Mouse (Mus musculus) pancreas, adult 10 weeks (tissue): ENCODE measurements around the gene Col9a3. TPM values are rescaled to one million over a fixed set of nuclear protein-coding genes. Genes with fewer than 3 reads are reported as not detected.

Experiments
- polyA plus RNA-seq: library from polyadenylated mRNA; stranded (reverse); fragments of 350-450 nt; fragmentation: Illumina TruSeq; extraction: RNeasy Lipid Tissue Mini Kit (QIAGEN cat#74804); gene quantifications from one replicate; pipeline ENCODE4 v1.2.3, GENCODE M21; 2015; ENCODE audit warnings: low read depth, low replicate concordance; ENCODE audit not compliant: insufficient read depth

Col9a3 gene
- 3.4 TPM for polyA plus RNA-seq

GRCm38 (mm10) chr2:180597490-180597889, at the start of gene Col9a3:
TSS of gene Col9a3 (plus strand) at chr2:180597790.

GRCm38 (mm10) chr2:180581002-180581401, 16.6 kb upstream of the Col9a3 start, which contains the start of gene Mrgbp:
TSS of gene Mrgbp (plus strand) at chr2:180581304.

DNA sequence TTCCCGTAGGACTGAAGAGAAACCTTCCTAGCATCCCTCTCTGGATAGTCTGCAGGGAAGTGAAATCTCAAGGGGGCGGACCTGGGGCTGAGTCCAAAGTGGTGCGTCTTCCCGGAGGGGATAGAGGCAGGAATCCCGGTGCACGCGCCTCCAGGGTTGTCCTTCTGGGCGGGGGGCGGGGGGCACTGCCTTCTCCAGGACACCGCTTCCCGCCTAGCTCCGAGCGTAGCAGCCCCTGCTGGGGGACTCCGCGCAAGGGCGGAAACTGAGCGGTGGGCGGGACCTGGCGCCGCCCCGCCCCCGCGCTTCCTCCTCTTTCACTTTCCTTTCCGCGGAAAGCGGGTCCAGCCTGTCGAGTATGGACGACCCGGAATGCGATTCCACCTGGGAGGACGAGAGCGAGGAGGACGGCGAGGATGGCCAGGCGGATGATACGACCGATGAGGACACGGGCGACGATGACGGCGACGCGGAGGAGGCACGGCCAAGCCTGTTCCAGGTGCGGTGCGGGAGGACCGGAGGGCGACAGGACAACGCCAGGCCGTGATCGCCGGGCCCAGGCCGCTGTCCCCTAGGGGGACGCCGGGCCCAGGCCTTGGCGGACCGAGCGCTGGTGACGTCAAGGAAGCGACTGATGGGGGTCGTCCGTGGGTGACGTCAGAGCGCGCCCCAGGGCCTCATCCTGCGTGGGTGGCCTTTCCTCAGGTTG, 8.3 kb upstream of the Col9a3 start, which contains the start of gene Ogfr:
Ogfr (plus strand) TSS at position 123 of the 709 bp plus-strand sequence.

DNA sequence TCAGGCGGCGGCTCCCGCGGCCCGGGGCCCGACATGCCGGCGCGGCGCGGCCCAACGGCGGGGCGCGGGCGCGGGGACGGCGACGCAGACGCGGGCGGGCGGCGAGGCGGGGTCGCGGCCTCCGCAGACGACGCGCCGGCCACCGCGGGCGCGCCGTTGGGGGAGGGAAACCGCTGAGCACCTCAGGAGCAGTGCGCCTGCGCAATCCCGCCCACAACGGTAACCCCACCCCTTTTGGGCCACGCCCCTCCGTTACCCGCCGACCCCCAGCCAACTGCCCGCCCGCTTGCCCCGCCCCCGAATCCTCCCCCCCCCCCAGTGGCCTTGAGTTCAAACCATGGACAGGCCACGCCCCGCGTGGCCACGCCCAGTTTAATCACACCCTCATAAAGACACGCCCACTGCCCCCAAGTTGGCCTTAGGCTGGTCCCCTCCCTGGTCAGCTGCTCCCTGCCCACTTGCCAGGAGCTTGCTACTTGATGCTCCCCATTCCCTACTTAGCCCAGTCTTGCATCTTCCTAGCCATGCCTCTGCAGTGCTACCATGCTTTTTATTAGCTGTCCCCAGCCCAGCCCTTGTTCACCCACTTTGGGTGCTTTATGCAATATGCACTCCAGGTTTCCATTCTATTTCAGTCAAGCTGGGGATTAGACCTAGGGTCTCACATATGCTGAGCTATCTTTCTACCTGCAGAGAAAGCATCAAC, 45.1 kb downstream of the Col9a3 start, which contains the start of gene Tcfl5:
Tcfl5 (minus strand) TSS at position 154 of the 706 bp plus-strand sequence.

Other genes with a start within 250 kb of the Col9a3 start
- gene Slco4a1, start 141.5 kb upstream of the Col9a3 start, polyA plus RNA-seq = 6.0 TPM
- gene Ntsr1, start 97.8 kb upstream of the Col9a3 start, polyA plus RNA-seq = not detected
- gene Mrgbp, start 16.5 kb upstream of the Col9a3 start, polyA plus RNA-seq = 9.0 TPM
- 7.9 TPM for gene Ogfr, start 8.5 kb upstream of the Col9a3 start, polyA plus RNA-seq
- not detected for gene Tcfl5, start 44.9 kb downstream of the Col9a3 start, polyA plus RNA-seq
- 6.4 TPM for gene Dido1, start 112.2 kb downstream of the Col9a3 start, polyA plus RNA-seq
- 6.6 TPM for gene Gid8, start 112.3 kb downstream of the Col9a3 start, polyA plus RNA-seq
- gene Slc17a9, start 127.5 kb downstream of the Col9a3 start, polyA plus RNA-seq = 24.0 TPM
- not detected for gene Bhlhe23, start 179.1 kb downstream of the Col9a3 start, polyA plus RNA-seq